Mouse (Mus musculus) neural tube, embryonic 14.5 days (tissue): ENCODE measurements around the gene Mrpl43. TPM values are rescaled to one million over a fixed set of nuclear protein-coding genes. Genes with fewer than 3 reads are reported as not detected.

ENCODE experiments used
- ATAC-seq: fragments of 200-750 bp; cut with Nextera tagmentation; 2 replicates; pipeline ENCODE4 v1.8.0; 2017; ENCODE audit warnings: low read depth, mild to moderate bottlenecking, moderate TSS enrichment, moderate library complexity
- H3K27ac ChIP-seq: fragments of 300-500 bp; sonication (generic); 2 replicates; pipeline ENCODE4 v1.5.1; 2014; ENCODE audit warnings: low read depth, mild to moderate bottlenecking, control low read depth, low read length, moderate library complexity, mixed read lengths
- H3K27me3 ChIP-seq: fragments of 300-500 bp; sonication (generic); 2 replicates; pipeline ENCODE4 v1.6.1; 2014; ENCODE audit warnings: low read length; ENCODE audit not compliant: control insufficient read depth, insufficient read depth
- H3K36me3 ChIP-seq: fragments of 300-500 bp; sonication (generic); 2 replicates; pipeline ENCODE4 v1.6.1; 2014; ENCODE audit warnings: low read length, mixed read lengths; ENCODE audit not compliant: control insufficient read depth, insufficient read depth
- H3K4me1 ChIP-seq: fragments of 300-500 bp; sonication (generic); 2 replicates; pipeline ENCODE4 v1.6.1; 2014; ENCODE audit warnings: low read length; ENCODE audit not compliant: control insufficient read depth, insufficient read depth
- H3K4me2 ChIP-seq: fragments of 300-500 bp; sonication (generic); 2 replicates; pipeline ENCODE4 v1.6.1; 2014; ENCODE audit warnings: mild to moderate bottlenecking, low read depth, low read length, control low read depth
- H3K4me3 ChIP-seq: fragments of 300-500 bp; sonication (generic); 2 replicates; pipeline ENCODE4 v1.5.1; 2014; ENCODE audit warnings: low read depth, low read length, control low read depth, mixed read lengths
- H3K9ac ChIP-seq: fragments of 300-500 bp; sonication (generic); replicated peaks from 2 replicates; pipeline ENCODE4 v1.6.1; 2014; ENCODE audit warnings: low read depth, mild to moderate bottlenecking, control low read depth, low read length, mixed read lengths
- H3K9me3 ChIP-seq: fragments of 300-500 bp; sonication (generic); 2 replicates; pipeline ENCODE4 v1.6.1; 2016; ENCODE audit warnings: low read length; ENCODE audit not compliant: control insufficient read depth
- WGBS: fragments of 180-500 bp; shearing (Covaris S2); extraction: QIAGEN DNeasy Blood & Tissue Kit; methylation state at CpG from one replicate; pipeline ENCODE4 v1.1.7; 2014; 5-methylcytosine and 5-hydroxymethylcytosine counted together
- polyA plus RNA-seq: library from polyadenylated mRNA; unstranded; fragments of >200 nt; fragmentation: Nextera tagmentation; extraction: Ambion mirVana; gene quantifications from 2 replicates; pipeline ENCODE4 v1.2.1, GENCODE M21; 2014

Mrpl43 gene
- polyA plus RNA-seq, 1 experiment from 2014 or later: 88.0 TPM

DNA sequence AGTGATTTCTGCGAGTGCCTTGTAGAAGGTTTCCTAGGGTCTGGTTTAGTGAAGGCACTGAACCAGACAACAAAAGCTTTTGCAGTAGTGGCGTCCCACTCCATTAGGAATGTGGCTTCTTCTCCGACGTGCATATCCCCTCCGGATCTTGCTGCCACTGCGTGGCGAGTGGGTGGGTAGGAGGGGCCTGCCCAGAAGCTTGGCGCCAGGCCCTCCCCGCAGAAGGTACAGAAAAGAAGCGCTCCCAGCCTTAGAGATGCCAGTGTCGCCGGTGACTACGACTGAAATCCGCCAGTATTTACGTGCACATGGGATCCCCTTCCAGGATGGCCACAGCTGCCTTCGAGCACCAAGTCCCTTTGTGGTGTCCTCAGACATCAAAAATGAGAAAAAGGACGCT is 779 bp upstream of the Mrpl43 start:
- H3K36me3 ChIP-seq: peaks cover 20% of the 10 kb centered on the region; the same call in 1 of the 2 replicates
- H3K27ac ChIP-seq: peak overlapping the region; percentile 72
- peak overlapping the region; percentile 92 for H3K4me2 ChIP-seq
- H3K27me3 ChIP-seq: no peaks in the 10 kb centered on the region
- 46% methylated on average over 17 of the region's 17 CpGs for WGBS
- peak overlapping the region; percentile 67 for H3K9ac ChIP-seq
- peaks cover 19% of the 10 kb centered on the region for H3K4me1 ChIP-seq
- no peak for ATAC-seq
- H3K9me3 ChIP-seq: no peaks in the 10 kb centered on the region
- H3K4me3 ChIP-seq: peak overlapping the region; percentile 69

DNA sequence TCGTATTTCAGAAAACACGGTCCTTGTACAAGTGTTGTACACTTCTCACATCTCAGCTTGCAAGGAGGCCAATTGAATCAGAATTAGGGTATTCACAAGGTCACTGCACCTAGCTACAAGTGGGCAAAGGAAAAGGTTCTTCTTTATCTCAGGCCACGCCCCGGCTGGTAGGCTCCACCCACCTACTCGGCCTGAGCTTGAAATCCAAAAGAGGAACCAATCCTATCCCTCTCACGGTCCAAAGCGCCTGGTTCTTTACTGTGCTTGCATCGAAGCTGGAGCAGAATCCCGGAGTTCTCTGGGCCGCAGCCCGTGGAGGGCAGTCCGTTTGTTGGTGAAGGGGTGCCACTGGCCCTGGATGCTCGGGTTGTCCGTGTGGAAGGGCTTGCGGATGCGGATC is 798 bp downstream of the Mrpl43 start, which contains the start of gene Twnk:
Gene Twnk (plus strand): TSS at position 220 of the 400 bp plus-strand sequence.
- Histone ChIP-seq H3K4me1 (peaks cover 19% of the 10 kb centered on the region), H3K27ac (peak within 1 kb of the TSS; percentile 72)
- 9% methylated on average over 16 of the region's 16 CpGs for WGBS

DNA sequence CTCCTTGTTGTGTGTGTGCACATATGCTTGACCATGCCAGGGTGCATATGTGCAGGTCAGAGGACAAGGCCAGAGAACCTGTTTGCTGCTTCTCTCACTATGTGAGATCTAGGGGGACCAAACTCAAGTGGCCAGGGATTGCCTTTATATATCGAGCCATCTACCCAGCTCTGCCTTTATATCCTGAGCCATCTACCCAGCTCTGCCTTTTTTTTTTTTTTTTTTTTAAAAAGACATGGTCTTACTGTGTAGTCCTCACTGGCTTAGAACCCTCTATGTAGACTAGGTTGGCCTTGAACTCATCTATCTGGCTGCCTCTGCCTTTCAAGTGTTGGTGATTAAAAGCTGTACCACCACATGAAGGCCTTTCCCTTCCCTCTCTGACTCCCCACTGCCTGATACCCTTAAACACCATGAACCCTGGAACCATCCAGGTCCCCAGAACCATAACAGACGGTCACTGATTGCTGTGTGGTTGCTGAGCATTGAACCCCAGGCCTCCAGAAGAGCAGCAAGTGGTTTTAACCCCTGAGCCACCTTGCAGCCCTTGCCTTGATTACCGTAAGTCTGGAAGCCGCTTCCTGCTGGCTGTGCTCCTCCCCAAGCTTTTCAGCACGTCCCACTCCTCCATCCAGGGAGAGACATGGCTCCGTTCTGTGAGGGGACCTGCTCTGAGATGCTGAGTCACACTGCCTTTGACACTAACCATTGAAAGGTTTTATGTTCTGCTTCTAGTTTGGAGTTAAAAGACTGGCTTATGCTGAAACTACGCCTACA is 2.3 kb downstream of the Mrpl43 start:
- no peak for ATAC-seq
- Histone ChIP-seq H3K4me2 (no peak overlapping the region), H3K4me3 (no peak overlapping the region), H3K9ac (no peak overlapping the region), H3K27ac (no peak overlapping the region), H3K9me3 (no peaks in the 10 kb centered on the region), H3K27me3 (no peaks in the 10 kb centered on the region), H3K36me3 (peaks cover 10% of the 10 kb centered on the region), H3K4me1 (peaks cover 17% of the 10 kb centered on the region)
- WGBS: 88% methylated on average over 7 of the region's 7 CpGs

More for the DNA sequence above, 798 bp downstream of the Mrpl43 start, which contains the start of gene Twnk:
- H3K4me3 ChIP-seq: peak within 1 kb of the TSS; percentile 69
- no peak for ATAC-seq
- H3K4me2 ChIP-seq: peak within 1 kb of the TSS; percentile 92
- peak within 1 kb of the TSS; percentile 67 for H3K9ac ChIP-seq
- H3K27me3 ChIP-seq: no peaks in the 10 kb centered on the region
- H3K36me3 ChIP-seq: peaks cover 7% of the 10 kb centered on the region
- H3K9me3 ChIP-seq: no peaks in the 10 kb centered on the region

DNA sequence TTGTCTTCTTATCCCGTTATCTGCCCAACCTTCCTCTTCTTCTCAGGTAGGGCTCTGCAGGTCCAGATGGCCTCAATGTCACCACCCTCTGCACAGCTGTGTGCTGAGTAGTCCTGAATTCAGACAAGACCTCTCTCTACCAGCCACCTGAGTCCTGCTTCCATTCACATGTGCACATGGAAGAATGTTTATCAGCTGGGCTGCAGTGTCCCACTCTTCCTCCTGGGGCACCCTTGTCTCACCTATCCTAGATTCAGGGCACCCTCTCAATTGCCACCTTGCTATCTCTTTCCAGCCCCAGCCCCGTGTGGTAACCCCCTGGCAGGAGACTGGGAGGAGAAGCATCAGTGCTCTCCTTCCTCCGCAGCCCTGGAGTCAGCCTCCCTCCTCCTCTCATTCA is 3.9 kb downstream of the Mrpl43 start:
- no peaks in the 10 kb centered on the region for H3K9me3 ChIP-seq
- no peak overlapping the region for H3K27ac ChIP-seq
- peaks cover 26% of the 10 kb centered on the region for H3K36me3 ChIP-seq
- H3K4me2 ChIP-seq: no peak overlapping the region
- H3K9ac ChIP-seq: no peak overlapping the region
- 70% methylated on average over 3 of the region's 3 CpGs for WGBS
- no peak for ATAC-seq
- no peak overlapping the region for H3K4me3 ChIP-seq
- H3K27me3 ChIP-seq: no peaks in the 10 kb centered on the region
- peaks cover 14% of the 10 kb centered on the region for H3K4me1 ChIP-seq

DNA sequence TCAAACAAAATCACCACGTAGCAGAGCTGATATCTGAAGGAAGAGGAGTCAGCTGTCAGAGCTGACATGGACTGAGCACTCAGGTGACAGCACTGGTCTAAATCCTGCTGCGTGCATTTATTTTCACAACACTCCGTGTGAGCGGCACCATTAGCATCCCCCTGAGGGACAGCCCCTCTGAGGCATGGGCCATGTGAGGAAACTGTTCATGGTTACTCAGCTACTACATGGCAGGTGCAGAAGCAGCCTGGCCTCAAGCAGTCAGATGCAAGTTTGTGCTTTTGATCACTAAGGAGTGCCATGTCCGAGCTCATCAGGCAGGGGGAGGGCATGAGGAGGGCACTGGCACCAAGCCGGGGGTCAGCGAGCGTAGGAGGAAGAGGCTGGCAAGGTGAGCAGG is 6.6 kb downstream of the Mrpl43 start:
- H3K27ac ChIP-seq: no peak overlapping the region
- no peaks in the 10 kb centered on the region for H3K9me3 ChIP-seq
- 86% methylated on average over 8 of the region's 8 CpGs for WGBS
- no peak for ATAC-seq
- H3K4me2 ChIP-seq: no peak overlapping the region
- no peak overlapping the region for H3K4me3 ChIP-seq
- H3K9ac ChIP-seq: no peak overlapping the region
- no peaks in the 10 kb centered on the region for H3K27me3 ChIP-seq
- peaks cover 38% of the 10 kb centered on the region for H3K36me3 ChIP-seq
- no peaks in the 10 kb centered on the region for H3K4me1 ChIP-seq

DNA sequence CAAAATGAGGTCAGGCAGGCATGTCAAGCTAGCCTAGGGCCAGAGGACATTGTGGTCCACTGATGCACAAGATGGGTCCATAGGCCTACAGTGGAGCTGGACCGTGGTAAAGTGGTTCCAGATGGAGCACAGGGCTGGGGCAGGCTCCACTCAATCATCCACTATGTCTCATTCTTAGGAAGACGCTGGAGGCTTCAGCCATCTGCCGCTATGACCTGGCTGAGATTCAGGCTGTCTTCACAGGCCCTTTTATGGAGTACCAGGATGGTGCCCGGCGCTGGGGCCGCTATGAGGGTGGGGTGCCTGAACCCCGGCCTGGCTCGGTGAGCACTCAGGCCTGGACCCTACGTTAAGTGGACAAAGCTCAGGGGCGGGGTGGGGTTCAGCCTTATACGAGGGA is 8.5 kb downstream of the Mrpl43 start:
- Histone ChIP-seq H3K4me2 (no peak overlapping the region), H3K9ac (no peak overlapping the region), H3K4me1 (no peaks in the 10 kb centered on the region), H3K9me3 (no peaks in the 10 kb centered on the region), H3K4me3 (no peak overlapping the region), H3K36me3 (peaks cover 50% of the 10 kb centered on the region), H3K27me3 (no peaks in the 10 kb centered on the region), H3K27ac (no peak overlapping the region)
- no peak for ATAC-seq
- WGBS: 81% methylated on average over 11 of the region's 11 CpGs

DNA sequence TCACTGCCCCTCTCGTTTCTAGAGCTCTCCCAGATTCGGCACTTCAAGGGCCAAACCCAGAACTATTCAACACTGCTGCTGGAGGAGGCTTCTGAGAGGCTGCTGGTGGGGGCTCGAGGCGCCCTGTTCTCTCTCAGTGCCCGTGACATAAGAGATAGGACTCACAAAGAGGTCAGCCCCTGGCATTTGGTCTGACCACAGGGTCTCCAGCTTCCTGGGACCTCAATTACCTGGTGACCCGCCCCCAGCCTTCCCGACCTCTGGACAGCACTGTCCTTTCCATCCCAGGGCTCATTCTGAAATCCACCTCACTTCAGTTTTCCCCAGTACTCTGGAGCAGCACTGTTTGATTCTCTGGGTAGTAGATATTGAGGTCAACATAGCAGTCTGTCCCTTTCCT is 13.5 kb downstream of the Mrpl43 start:
- peak overlapping the region; percentile 25; the same call in 1 of the 2 replicates for H3K9ac ChIP-seq
- H3K4me3 ChIP-seq: no peak overlapping the region
- WGBS: 60% methylated on average over 7 of the region's 7 CpGs
- no peaks in the 10 kb centered on the region for H3K9me3 ChIP-seq
- H3K4me2 ChIP-seq: no peak overlapping the region
- H3K27me3 ChIP-seq: no peaks in the 10 kb centered on the region
- H3K4me1 ChIP-seq: peaks cover 10% of the 10 kb centered on the region; the same call in 1 of the 2 replicates
- no peak overlapping the region for H3K27ac ChIP-seq
- H3K36me3 ChIP-seq: peaks cover 36% of the 10 kb centered on the region
- ATAC-seq: no peak

DNA sequence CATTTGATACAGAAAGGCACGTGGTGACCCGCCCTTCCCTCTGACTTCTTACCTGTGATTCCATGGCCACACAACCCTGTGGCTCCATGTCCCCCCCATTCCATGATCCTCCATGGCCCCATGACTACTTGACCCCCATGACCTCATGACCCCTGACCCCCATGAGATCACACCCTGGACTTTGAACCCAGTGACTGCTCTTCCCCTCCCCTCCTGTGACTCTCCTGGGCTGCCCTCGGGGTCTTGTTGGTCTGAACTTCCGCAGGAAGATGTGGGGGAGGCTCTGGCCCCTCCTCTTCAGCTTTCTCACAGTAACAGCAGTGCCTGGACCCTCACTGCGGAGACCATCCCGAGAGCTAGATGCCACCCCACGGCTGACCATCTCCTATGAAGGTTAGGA is 14.0 kb downstream of the Mrpl43 start:
- Histone ChIP-seq H3K4me3 (no peak overlapping the region), H3K36me3 (peaks cover 31% of the 10 kb centered on the region), H3K27ac (no peak overlapping the region), H3K9me3 (no peaks in the 10 kb centered on the region), H3K4me2 (no peak overlapping the region; the same call in 1 of the 2 replicates), H3K9ac (peak overlapping the region; percentile 25; the same call in 1 of the 2 replicates), H3K27me3 (no peaks in the 10 kb centered on the region), H3K4me1 (peaks cover 10% of the 10 kb centered on the region; the same call in 1 of the 2 replicates)
- WGBS: 50% methylated on average over 7 of the region's 7 CpGs
- ATAC-seq: no peak

DNA sequence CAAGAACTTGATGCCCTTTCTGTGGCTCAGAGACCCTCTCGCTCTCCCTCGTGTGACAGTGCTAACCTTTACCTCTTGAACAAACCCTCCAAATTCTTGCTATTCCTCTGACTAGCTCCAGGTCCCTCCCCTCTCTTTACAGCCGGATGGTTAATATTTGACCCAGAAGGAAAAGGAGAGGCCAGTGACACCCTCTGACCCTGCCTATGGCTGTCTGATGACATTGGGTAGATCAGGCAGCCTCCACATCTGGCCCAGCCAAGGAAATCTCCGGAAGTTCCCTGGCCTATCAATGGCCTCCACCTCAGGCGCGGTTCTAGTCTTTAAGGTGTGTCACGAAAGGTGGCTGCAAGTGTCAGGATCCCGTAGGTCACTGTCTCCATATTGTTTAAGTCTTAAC is 15.2 kb downstream of the Mrpl43 start:
- H3K4me2 ChIP-seq: peak overlapping the region; percentile 66
- H3K36me3 ChIP-seq: 0 out of 2 replicates have a peak, but pooled peaks cover 20% of the 10 kb centered on the region
- no peaks in the 10 kb centered on the region for H3K9me3 ChIP-seq
- no peak overlapping the region for H3K9ac ChIP-seq
- 71% methylated on average over 8 of the region's 8 CpGs for WGBS
- no peak for ATAC-seq
- H3K4me1 ChIP-seq: peaks cover 10% of the 10 kb centered on the region; the same call in 1 of the 2 replicates
- H3K27me3 ChIP-seq: no peaks in the 10 kb centered on the region
- H3K4me3 ChIP-seq: peak overlapping the region; percentile 80
- H3K27ac ChIP-seq: no peak overlapping the region
